Mouse (Mus musculus) embryo, embryonic 10 days (tissue): ENCODE measurements around the gene Mrgprd.

ENCODE experiments used
- DNase-seq: peaks from one replicate; pipeline ENCODE4 v3.0.0-alpha.2; 2015; ENCODE audit warnings: low spot score

Gene Mrgprd

GRCm38 (mm10) chr7:145302488-145303285, 11.9 kb upstream of the Mrgprd start:
- DNase-seq, result peak; percentile 93

- DNase-seq, result no peak
Measured at GRCm38 (mm10) chr7:145304153-145304552, 10.5 kb upstream of the Mrgprd start.

GRCm38 (mm10) chr7:145307636-145308035, 7.0 kb upstream of the Mrgprd start:
- DNase-seq, result no peak

GRCm38 (mm10) chr7:145308061-145308675, 6.5 kb upstream of the Mrgprd start:
- DNase-seq, result no peak

- no peak for DNase-seq
Measured at GRCm38 (mm10) chr7:145308866-145309265, 5.8 kb upstream of the Mrgprd start.

GRCm38 (mm10) chr7:145309877-145310276, 4.8 kb upstream of the Mrgprd start:
- DNase-seq, result no peak

- no peak for DNase-seq
Measured at GRCm38 (mm10) chr7:145310526-145310925, 4.1 kb upstream of the Mrgprd start.

- no peak for DNase-seq
Measured at GRCm38 (mm10) chr7:145312137-145312536, 2.5 kb upstream of the Mrgprd start.

- DNase-seq, result no peak
Measured at GRCm38 (mm10) chr7:145317522-145317921, 2.9 kb downstream of the Mrgprd start.

GRCm38 (mm10) chr7:145319481-145319880, 4.8 kb downstream of the Mrgprd start:
- DNase-seq, result no peak

GRCm38 (mm10) chr7:145323607-145324006, 9.0 kb downstream of the Mrgprd start:
- DNase-seq, result no peak

GRCm38 (mm10) chr7:145325697-145326096, 11.1 kb downstream of the Mrgprd start:
- DNase-seq, result no peak

GRCm38 (mm10) chr7:145329982-145330381, 15.3 kb downstream of the Mrgprd start:
- no peak for DNase-seq

GRCm38 (mm10) chr7:145330641-145331040, 16.0 kb downstream of the Mrgprd start:
- no peak for DNase-seq

- no peak for DNase-seq
Measured at GRCm38 (mm10) chr7:145332376-145333041, 17.9 kb downstream of the Mrgprd start.

GRCm38 (mm10) chr7:145333936-145334335, 19.3 kb downstream of the Mrgprd start:
- no peak for DNase-seq

- no peak for DNase-seq
Measured at GRCm38 (mm10) chr7:145334428-145335027, 19.9 kb downstream of the Mrgprd start.

GRCm38 (mm10) chr7:145335199-145335598, 20.6 kb downstream of the Mrgprd start:
- no peak for DNase-seq

- DNase-seq, result no peak
Measured at GRCm38 (mm10) chr7:145335616-145336332, 21.1 kb downstream of the Mrgprd start.

- no peak for DNase-seq
Measured at GRCm38 (mm10) chr7:145337889-145338288, 23.3 kb downstream of the Mrgprd start.

GRCm38 (mm10) chr7:145340248-145340904, 25.7 kb downstream of the Mrgprd start:
- peak; percentile 18 for DNase-seq
